Mouse (Mus musculus): ENCODE measurements at regions not wholly inside any gene's neighbourhood (a gene's known extent, or its start where the extent isn't known, plus 50 kb on each side); places are given as distances from the start of the nearest gene placed in this dataset.

- no peak for DNase-seq (ENCODE audit: low spot score in 2 of 2)
These were observed 60.4 kb downstream of the Dact1 start for GRCm38 (mm10) chr12:71370091-71370490.

- no peak for DNase-seq (ENCODE audit: low spot score in 2 of 2)
These were observed 62.3 kb downstream of the Dact1 start for GRCm38 (mm10) chr12:71371948-71372347.

GRCm38 (mm10) chr12:71373633-71374032, 63.9 kb downstream of the Dact1 start:
- DNase-seq (ENCODE audit: low spot score in 2 of 2) = no peak

GRCm38 (mm10) chr12:71376446-71376845, 66.8 kb downstream of the Dact1 start:
- DNase-seq (ENCODE audit: low spot score in 2 of 2) = no peak

GRCm38 (mm10) chr12:71376966-71377365, 67.3 kb downstream of the Dact1 start:
- DNase-seq (ENCODE audit: low spot score in 2 of 2) = peak in 1 of 2 experiments; percentile 24

- no peak for DNase-seq (ENCODE audit: low spot score in 2 of 2)
These were observed 70.1 kb downstream of the Dact1 start for GRCm38 (mm10) chr12:71379626-71380423.

- DNase-seq (ENCODE audit: low spot score in 2 of 2) = no peak
These were observed 70.7 kb downstream of the Dact1 start for GRCm38 (mm10) chr12:71380424-71380761.

- no peak for DNase-seq (ENCODE audit: low spot score in 2 of 2)
These were observed 76.6 kb downstream of the Dact1 start for GRCm38 (mm10) chr12:71386251-71386650.

- no peak for DNase-seq (ENCODE audit: low spot score in 2 of 2)
These were observed 81.8 kb downstream of the Dact1 start for GRCm38 (mm10) chr12:71391481-71391880.

- DNase-seq (ENCODE audit: low spot score in 2 of 2) = no peak
These were observed 84.1 kb downstream of the Dact1 start for GRCm38 (mm10) chr12:71393752-71394151.

GRCm38 (mm10) chr12:71397456-71397855, 87.8 kb downstream of the Dact1 start:
- DNase-seq (ENCODE audit: low spot score in 2 of 2) = no peak

- DNase-seq (ENCODE audit: low spot score in 2 of 2) = no peak
These were observed 89.0 kb downstream of the Dact1 start for GRCm38 (mm10) chr12:71398701-71399100.

GRCm38 (mm10) chr12:71400201-71400600, 90.5 kb downstream of the Dact1 start:
- DNase-seq (ENCODE audit: low spot score in 2 of 2) = no peak

GRCm38 (mm10) chr12:71401621-71402416, 92.1 kb downstream of the Dact1 start:
- no peak for DNase-seq (ENCODE audit: low spot score in 2 of 2)

GRCm38 (mm10) chr12:71407294-71407693, 97.6 kb downstream of the Dact1 start:
- DNase-seq (ENCODE audit: low spot score in 2 of 2) = no peak

GRCm38 (mm10) chr12:71408396-71409050, 98.8 kb downstream of the Dact1 start:
- DNase-seq (ENCODE audit: low spot score in 2 of 2) = no peak

- no peak for DNase-seq (ENCODE audit: low spot score in 2 of 2)
These were observed 102.6 kb downstream of the Dact1 start for GRCm38 (mm10) chr12:71412331-71412730.

GRCm38 (mm10) chr12:71416968-71417367, 107.3 kb downstream of the Dact1 start:
- no peak for DNase-seq (ENCODE audit: low spot score in 2 of 2)

- no peak for DNase-seq (ENCODE audit: low spot score in 2 of 2)
These were observed 108.5 kb downstream of the Dact1 start for GRCm38 (mm10) chr12:71418186-71418585.

- no peak for DNase-seq (ENCODE audit: low spot score in 2 of 2)
These were observed 109.5 kb downstream of the Dact1 start for GRCm38 (mm10) chr12:71419161-71419560.

GRCm38 (mm10) chr12:71426023-71426719, 116.5 kb downstream of the Dact1 start:
- no peak for DNase-seq (ENCODE audit: low spot score in 2 of 2)
